Mouse (Mus musculus): ENCODE measurements around the gene Gramd1c. TPM values are rescaled to one million over a fixed set of nuclear protein-coding genes. Genes with fewer than 3 reads are reported as not detected.

The Gramd1c gene
- polyA plus RNA-seq, 2 experiments = 1.6 to 2.2 TPM

DNA sequence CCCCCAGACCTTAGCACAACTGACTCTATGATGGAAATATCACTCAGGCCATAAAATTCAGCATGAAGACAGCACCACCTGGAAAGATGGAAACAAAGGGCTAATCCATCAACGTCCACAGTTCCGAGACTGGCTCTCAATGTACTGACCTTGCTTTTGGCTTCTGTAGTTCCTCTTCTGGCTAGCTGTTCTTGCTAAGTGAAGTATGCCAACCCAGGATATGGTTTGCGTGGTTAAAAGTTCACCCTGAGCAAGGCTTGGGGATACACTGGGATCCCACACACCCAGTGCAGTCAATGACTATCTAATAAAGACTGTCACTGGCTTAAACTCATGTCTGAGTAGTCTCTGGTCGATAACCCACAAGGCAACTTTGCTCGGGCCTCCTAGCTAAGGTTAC lies 13.0 kb downstream of the Gramd1c start:
- no peaks in the 10 kb centered on the region for H3K4me1 ChIP-seq (replicated peaks; ENCODE audit: control insufficient read depth in 2 of 2, insufficient read depth in 2 of 2, low read length in 1 of 2)
- no peak overlapping the region for H3K9ac ChIP-seq (replicated peaks)
- TF ChIP-seq CTCF (IDR thresholded peaks at IDR 0.05; ENCODE audit: low read depth) (no peak), EP300 (IDR thresholded peaks at IDR 0.05; ENCODE audit: low read depth) (no peak)
- H3K4me2 ChIP-seq (ENCODE audit: low read depth) = no peak overlapping the region
- no peaks in the 10 kb centered on the region for H3K36me3 ChIP-seq (replicated peaks; ENCODE audit: control insufficient read depth, insufficient read depth, low read depth)
- H3K4me3 ChIP-seq (ENCODE audit: insufficient read depth in 1 of 2, low read depth in 2 of 2, low read length in 2 of 2) = no peak overlapping the region
- H3K27ac ChIP-seq = no peak overlapping the region
- H3K27me3 ChIP-seq (ENCODE audit: control insufficient read depth, insufficient read depth, low read length) = no peaks in the 10 kb centered on the region
- no peaks in the 10 kb centered on the region for H3K9me3 ChIP-seq (ENCODE audit: control insufficient read depth, low read length)
- ATAC-seq (ENCODE audit: insufficient read depth) (no peak), DNase-seq (ENCODE audit: low read depth in 3 of 3, low spot score in 3 of 3) (no peak)
- WGBS (ENCODE audit: insufficient replicate concordance) = 40% methylated on average over 5 of the region's 5 CpGs

DNA sequence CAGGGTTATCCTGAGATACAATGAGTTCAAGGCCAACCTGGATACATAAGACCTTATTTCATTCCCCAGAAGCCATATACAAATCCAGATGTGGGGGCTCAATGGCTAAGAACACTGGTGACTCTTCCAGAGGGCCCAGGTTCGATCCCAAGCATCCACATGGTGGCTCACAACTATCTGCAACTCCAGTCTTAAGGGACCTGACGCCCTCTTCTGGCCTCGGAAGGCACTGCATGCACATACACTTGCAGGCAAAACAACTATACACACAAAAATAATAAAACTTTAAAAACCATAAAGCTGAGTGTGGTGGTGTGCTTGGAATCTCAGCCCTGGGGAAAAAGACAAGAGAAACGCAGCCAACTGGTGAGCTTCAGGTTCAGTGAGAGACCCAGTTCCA lies 24.0 kb downstream of the Gramd1c start:
- no peak for TF ChIP-seq EP300 (IDR thresholded peaks at IDR 0.05; ENCODE audit: low read depth)
- TF ChIP-seq CTCF (IDR thresholded peaks at IDR 0.05; ENCODE audit: low read depth) = peak; percentile 63
- 57% methylated on average over 4 of the region's 4 CpGs for WGBS (ENCODE audit: insufficient replicate concordance)
- DNase-seq (ENCODE audit: low read depth in 3 of 3, low spot score in 3 of 3) = no peak

DNA sequence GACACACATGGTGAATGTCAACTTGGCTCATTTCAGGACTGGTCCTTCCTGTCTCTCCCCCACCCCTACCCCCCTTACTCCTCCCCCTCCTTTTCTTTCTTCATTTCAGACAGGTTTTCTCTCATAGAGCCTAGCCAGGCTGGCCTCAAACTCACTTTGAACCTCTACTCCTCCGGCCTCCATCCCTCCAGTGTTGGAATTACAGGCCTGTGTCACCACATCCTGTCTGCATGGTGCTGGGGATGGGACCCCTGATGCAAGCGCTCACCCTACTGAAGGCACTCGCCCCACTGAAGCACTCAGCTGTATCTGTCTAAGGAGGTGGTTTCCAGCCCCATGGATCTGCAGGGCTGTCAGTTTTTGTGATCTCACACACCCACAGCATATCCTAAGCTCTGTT lies 27.9 kb downstream of the Gramd1c start:
- Histone ChIP-seq H3K4me1 (replicated peaks; ENCODE audit: control insufficient read depth in 2 of 2, insufficient read depth in 2 of 2, low read length in 1 of 2) (no peaks in the 10 kb centered on the region; a peak in 1 of 4 replicates), H3K9ac (replicated peaks) (no peak overlapping the region), H3K4me3 (ENCODE audit: insufficient read depth in 1 of 2, low read depth in 2 of 2, low read length in 2 of 2) (no peak overlapping the region), H3K36me3 (replicated peaks; ENCODE audit: control insufficient read depth, insufficient read depth, low read depth) (no peaks in the 10 kb centered on the region), H3K9me3 (ENCODE audit: control insufficient read depth, low read length) (no peaks in the 10 kb centered on the region), H3K27ac (no peak overlapping the region), H3K27me3 (ENCODE audit: control insufficient read depth, insufficient read depth, low read length) (no peaks in the 10 kb centered on the region), H3K4me2 (ENCODE audit: low read depth) (no peak overlapping the region)
- TF ChIP-seq EP300 (IDR thresholded peaks at IDR 0.05; ENCODE audit: low read depth) (no peak), CTCF (IDR thresholded peaks at IDR 0.05; ENCODE audit: low read depth) (no peak)
- ATAC-seq (ENCODE audit: insufficient read depth) (no peak), DNase-seq (ENCODE audit: low read depth in 3 of 3, low spot score in 3 of 3) (no peak)
- WGBS (ENCODE audit: insufficient replicate concordance) = 65% methylated on average over 3 of the region's 3 CpGs

More for the DNA sequence above, 24.0 kb downstream of the Gramd1c start:
- Histone ChIP-seq H3K4me3 (ENCODE audit: insufficient read depth in 1 of 2, low read depth in 2 of 2, low read length in 2 of 2) (no peak overlapping the region), H3K9ac (replicated peaks) (no peak overlapping the region), H3K27me3 (ENCODE audit: control insufficient read depth, insufficient read depth, low read length) (no peaks in the 10 kb centered on the region), H3K36me3 (replicated peaks; ENCODE audit: control insufficient read depth, insufficient read depth, low read depth) (no peaks in the 10 kb centered on the region), H3K4me1 (replicated peaks; ENCODE audit: control insufficient read depth in 2 of 2, insufficient read depth in 2 of 2, low read length in 1 of 2) (no peaks in the 10 kb centered on the region), H3K27ac (no peak overlapping the region), H3K4me2 (ENCODE audit: low read depth) (no peak overlapping the region), H3K9me3 (ENCODE audit: control insufficient read depth, low read length) (no peaks in the 10 kb centered on the region)
- no peak for ATAC-seq (ENCODE audit: insufficient read depth)

DNA sequence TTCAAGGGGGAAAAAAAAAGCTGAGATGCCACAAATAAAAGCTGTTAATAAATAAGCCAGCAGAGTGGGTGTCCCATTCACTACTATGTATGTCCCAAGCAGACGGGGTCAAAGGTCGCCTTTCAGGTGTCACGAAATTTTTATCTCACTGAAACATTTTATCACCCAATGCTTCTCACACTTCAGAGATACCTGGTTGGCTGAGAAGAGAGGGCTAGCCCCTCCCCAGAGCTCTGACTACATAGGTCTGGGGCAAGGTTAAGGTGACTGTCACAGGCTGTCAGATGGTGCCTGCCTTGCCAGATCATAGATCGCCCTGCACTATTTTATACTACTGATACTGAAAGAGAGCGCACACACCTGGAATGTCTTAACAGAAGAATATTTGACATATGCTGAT lies 29.8 kb downstream of the Gramd1c start:
- no peak overlapping the region for H3K4me3 ChIP-seq (ENCODE audit: insufficient read depth in 1 of 2, low read depth in 2 of 2, low read length in 2 of 2)
- no peak overlapping the region for H3K4me2 ChIP-seq (ENCODE audit: low read depth)
- H3K27ac ChIP-seq = no peak overlapping the region
- TF ChIP-seq CTCF (IDR thresholded peaks at IDR 0.05; ENCODE audit: low read depth) (no peak), EP300 (IDR thresholded peaks at IDR 0.05; ENCODE audit: low read depth) (no peak)
- H3K9ac ChIP-seq (replicated peaks) = no peak overlapping the region
- 59% methylated on average over 5 of the region's 5 CpGs for WGBS (ENCODE audit: insufficient replicate concordance)
- no peaks in the 10 kb centered on the region; a peak in 1 of 4 replicates for H3K4me1 ChIP-seq (replicated peaks; ENCODE audit: control insufficient read depth in 2 of 2, insufficient read depth in 2 of 2, low read length in 1 of 2)
- no peak for ATAC-seq (ENCODE audit: insufficient read depth)
- no peaks in the 10 kb centered on the region for H3K27me3 ChIP-seq (ENCODE audit: control insufficient read depth, insufficient read depth, low read length)
- no peak for DNase-seq (ENCODE audit: low read depth in 3 of 3, low spot score in 3 of 3)
- no peaks in the 10 kb centered on the region for H3K36me3 ChIP-seq (replicated peaks; ENCODE audit: control insufficient read depth, insufficient read depth, low read depth)
- H3K9me3 ChIP-seq (ENCODE audit: control insufficient read depth, low read length) = no peaks in the 10 kb centered on the region

DNA sequence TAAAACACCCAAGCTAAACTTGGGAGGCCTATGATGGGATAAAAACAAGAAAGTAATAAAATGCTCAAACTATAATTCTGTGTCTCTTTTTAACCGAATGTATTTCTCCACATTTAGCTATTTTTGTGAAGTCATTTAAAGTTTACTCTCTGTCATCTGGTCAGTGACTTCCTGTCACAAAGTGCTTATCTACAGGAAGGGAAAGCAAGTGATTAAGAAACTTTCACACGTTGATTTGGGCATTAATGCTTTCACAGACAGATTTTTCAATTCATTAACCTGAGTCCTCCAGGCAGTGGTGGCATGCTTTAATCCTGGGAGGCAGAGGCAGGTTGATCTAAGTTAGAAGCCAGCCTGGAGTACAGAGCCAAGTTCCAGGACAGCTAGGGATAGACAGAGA lies 33.9 kb downstream of the Gramd1c start:
- H3K4me2 ChIP-seq (ENCODE audit: low read depth) = no peak overlapping the region
- TF ChIP-seq EP300 (IDR thresholded peaks at IDR 0.05; ENCODE audit: low read depth) (no peak), CTCF (IDR thresholded peaks at IDR 0.05; ENCODE audit: low read depth) (no peak)
- no peak overlapping the region for H3K9ac ChIP-seq (replicated peaks)
- no peaks in the 10 kb centered on the region for H3K27me3 ChIP-seq (ENCODE audit: control insufficient read depth, insufficient read depth, low read length)
- no peak for ATAC-seq (ENCODE audit: insufficient read depth)
- 3% methylated on average over 2 of the region's 2 CpGs for WGBS (ENCODE audit: insufficient replicate concordance)
- no peaks in the 10 kb centered on the region for H3K36me3 ChIP-seq (replicated peaks; ENCODE audit: control insufficient read depth, insufficient read depth, low read depth)
- peaks cover 0 to 5% of the 10 kb centered on the region in 2 experiments; a peak in 3 of 4 replicates for H3K4me1 ChIP-seq (replicated peaks; ENCODE audit: control insufficient read depth in 2 of 2, insufficient read depth in 2 of 2, low read length in 1 of 2)
- DNase-seq (ENCODE audit: low read depth in 3 of 3, low spot score in 3 of 3) = no peak
- H3K9me3 ChIP-seq (ENCODE audit: control insufficient read depth, low read length) = no peaks in the 10 kb centered on the region
- no peak overlapping the region for H3K4me3 ChIP-seq (ENCODE audit: insufficient read depth in 1 of 2, low read depth in 2 of 2, low read length in 2 of 2)
- H3K27ac ChIP-seq = no peak overlapping the region

All from liver, embryonic 14.5 days (tissue).